Mouse (Mus musculus): ENCODE results near the gene Cep295.
"Not testable (repeated sequence)": the region's sequence is repeated elsewhere in the genome, so short reads cannot be mapped to it uniquely, and the experiment has no call there.

Gene Cep295

GRCm38 (mm10) chr9:15306398-15307119 lies 51.0 kb downstream of the Cep295 start, which contains the start of gene 4931406C07Rik:
Gene 4931406C07Rik (minus strand): TSS chr9:15306448.
- no peak for DNase-seq (ENCODE audit: low read depth, low spot score)

DNA sequence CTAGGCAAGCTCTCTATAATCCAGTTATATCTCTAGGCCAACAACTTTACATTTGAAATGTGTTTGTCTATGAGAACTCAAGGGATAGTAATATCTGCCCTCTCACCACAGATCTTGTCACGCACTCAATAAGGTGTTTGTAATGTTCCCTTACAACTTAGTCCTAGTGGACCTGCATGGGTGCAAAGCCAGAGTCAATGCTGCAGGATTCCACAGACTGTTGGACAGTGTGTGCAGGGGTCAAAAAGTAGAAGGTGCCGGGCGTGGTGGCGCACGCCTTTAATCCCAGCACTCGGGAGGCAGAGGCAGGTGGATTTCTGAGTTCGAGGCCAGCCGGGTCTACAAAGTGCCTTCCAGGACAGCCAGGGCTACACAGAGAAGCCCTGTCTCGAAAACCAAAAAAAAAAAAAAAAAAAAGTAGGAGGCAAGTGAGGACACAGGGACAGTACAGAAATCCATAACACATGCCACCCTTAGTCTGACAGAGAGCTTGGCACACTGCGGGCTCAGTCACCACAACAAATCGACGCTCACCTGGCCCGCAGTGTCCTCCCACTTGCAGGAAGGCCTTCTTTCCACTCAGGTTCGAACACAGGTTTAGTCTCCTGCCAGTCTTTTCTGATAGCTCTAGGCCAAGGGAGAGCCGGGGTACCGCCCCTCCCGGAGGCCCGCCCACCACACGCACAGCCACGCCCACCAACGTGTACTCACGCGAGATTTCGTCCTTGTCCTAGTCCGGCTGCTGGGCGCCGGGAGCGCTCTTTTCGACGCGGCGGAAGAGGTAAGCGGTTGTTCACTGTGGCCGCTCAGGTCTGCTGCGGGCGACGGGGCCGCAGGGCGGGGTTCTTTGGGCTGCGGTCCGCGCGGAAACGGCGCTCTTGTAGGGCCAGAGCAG lies 51.8 kb downstream of the Cep295 start, which contains the start of gene Taf1d:
Gene Taf1d (plus strand): TSS at position 712 of the 895 bp plus-strand sequence.
- peak; percentile 93 for DNase-seq (ENCODE audit: low read depth, low spot score)

GRCm38 (mm10) chr9:15302881-15303280 lies 54.7 kb downstream of the Cep295 start:
- DNase-seq (ENCODE audit: low read depth, low spot score) = no peak

- not testable (repeated sequence) for DNase-seq (ENCODE audit: low read depth, low spot score)
These were observed 55.6 kb downstream of the Cep295 start for GRCm38 (mm10) chr9:15302006-15302405.

DNA sequence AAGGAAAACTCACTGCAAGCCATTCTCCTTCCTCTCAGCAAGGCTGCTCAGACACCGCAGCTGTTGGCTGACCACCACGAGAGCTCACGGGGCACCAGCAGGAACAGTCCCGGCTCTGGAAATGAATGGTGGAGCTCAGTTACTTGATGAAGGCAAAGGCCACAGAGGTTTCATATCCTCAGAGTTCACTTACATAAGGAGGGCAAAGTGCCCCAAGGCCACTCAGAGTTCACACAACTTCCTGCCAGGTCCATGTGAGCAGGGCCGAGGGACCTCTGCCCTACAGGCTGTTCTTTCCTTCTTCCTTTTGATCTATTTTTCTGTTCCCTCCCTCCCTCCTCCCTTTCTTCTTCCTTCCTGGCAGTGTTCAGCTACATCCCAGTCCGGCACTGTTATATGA lies 56.2 kb downstream of the Cep295 start:
- DNase-seq (ENCODE audit: low read depth, low spot score) = no peak

GRCm38 (mm10) chr9:15300056-15300455 lies 57.5 kb downstream of the Cep295 start:
- DNase-seq (ENCODE audit: low read depth, low spot score) = no peak

DNA sequence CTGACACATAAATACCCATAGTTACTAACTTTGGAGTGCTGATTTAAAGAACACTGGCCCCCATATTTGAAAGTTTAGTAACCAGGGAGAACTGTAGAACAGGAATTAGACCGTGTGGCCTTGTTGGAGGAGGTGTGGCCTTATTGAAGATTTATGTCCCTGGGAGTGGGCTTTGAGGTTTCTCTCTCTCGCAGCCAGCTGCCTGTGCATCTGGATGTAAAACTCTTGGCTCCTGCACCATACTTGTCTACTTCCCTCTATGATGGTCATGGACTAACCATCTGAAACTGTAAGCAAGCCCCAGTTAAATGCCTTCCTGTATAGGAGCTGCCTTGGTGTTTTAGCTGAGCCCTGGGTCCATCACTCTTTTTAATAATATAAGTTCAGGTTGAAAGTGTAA lies 59.1 kb downstream of the Cep295 start:
- DNase-seq (ENCODE audit: low read depth, low spot score) = no peak

DNA sequence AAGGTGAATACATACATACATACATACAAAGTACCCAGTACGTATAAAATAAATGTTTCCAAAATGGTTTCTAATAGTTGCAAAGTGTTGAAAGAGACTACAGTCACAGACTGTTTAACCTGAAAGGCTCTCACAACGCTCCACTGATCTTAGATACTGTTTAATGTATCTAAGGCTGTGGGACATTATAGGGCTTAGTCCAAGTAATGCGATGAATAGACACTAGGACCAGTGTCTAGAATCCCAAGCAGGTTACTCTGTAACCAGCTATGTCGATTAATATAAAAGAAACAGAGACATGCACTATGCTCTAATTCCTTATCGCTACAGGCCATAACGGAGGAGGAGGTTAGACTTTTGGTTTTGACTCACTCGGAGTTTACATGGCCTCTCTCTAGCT lies 60.5 kb downstream of the Cep295 start:
- no peak for DNase-seq (ENCODE audit: low read depth, low spot score)

GRCm38 (mm10) chr9:15289251-15289650 lies 68.3 kb downstream of the Cep295 start:
- DNase-seq (ENCODE audit: low read depth, low spot score) = no peak

GRCm38 (mm10) chr9:15288402-15288801 lies 69.2 kb downstream of the Cep295 start:
- no peak for DNase-seq (ENCODE audit: low read depth, low spot score)

DNA sequence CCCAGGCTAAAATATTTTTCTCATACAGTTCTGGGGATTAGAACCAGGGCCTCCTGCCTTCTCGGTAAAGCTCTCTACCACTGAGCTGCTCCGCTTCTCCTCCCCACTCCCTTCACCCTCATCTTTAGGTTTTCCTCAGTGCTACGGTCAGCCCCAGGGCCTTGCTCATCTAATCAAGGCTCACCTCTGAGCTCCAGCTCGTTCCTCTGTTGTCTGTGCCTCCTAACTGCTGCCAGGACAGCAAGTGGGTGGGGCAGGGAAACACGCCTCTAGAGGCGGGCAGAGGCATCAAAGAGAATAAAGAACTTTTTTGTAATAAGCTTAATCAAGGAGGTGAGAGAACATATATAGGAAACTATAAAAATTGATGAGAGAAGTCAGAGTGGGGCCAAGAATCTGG lies 69.7 kb downstream of the Cep295 start:
- no peak for DNase-seq (ENCODE audit: low read depth, low spot score)

DNA sequence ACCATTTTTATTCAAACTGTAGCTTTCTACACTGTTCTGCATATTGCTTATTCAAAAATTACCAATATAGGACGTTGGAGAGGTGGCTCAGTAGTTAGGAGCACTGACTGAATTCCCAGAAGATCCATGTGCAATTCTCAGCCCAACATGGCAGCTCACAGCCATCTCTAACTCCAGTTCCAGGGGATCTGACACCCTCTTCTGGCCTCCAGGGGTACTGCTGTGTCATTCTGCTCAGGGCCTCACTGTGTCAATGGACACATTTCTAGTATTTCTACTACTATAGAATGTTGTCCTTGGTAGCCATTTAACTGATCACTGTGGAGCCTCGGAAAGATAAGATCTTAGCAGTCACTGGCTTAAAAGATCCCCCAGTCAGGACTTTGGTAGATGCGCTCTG lies 72.1 kb downstream of the Cep295 start:
- peak; percentile 34 for DNase-seq (ENCODE audit: low read depth, low spot score)

DNA sequence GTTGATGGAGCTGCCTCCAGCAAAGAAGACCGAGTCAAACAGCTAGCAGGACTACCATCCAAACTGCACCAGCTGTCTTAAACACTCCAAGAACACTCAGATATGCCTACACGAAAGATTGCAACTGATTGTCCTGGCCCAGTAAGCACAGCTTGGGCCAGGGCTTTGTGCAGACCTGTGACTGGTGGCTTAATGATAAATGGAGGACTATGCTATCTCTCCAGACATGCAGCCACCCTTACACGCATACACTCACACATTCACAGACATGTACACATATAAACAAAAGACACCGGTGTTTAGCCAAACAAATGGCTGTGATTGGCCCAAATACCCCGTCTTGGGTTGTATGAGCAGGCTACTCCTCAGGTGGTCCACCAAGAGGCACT lies 77.1 kb downstream of the Cep295 start:
- no peak for DNase-seq (ENCODE audit: low read depth, low spot score)

- peak; percentile 93 for DNase-seq (ENCODE audit: low read depth, low spot score)
These were observed 77.7 kb downstream of the Cep295 start, which contains the start of gene Med17 for GRCm38 (mm10) chr9:15279649-15280490. Gene Med17 (minus strand): TSS chr9:15279931.

DNA sequence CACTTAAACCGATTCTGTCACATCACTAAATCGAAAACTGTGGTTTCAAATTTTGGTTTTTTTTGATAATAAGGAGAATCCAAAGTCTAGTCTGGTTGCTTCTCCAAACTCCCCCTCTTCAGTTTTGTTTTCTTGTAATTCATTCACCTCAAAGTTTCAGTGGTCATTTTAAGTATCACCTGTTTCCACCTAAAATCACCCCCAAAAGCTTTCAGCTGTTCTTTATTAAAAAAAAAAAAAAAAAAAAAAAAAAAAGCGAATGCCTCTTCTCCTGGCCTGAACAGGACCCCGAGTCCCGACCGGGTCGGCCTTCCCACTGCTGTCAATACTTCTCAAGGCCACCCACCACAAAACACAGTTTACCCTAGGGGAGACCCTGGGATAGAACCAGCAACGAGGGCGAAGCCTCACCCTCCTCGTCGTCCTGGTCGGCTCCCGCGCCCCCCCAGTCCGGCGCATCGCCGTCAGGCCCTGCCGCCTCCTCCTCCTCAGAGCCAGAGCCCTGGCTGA lies 78.4 kb downstream of the Cep295 start:
- DNase-seq (ENCODE audit: low read depth, low spot score) = peak; percentile 3

GRCm38 (mm10) chr9:15278343-15278742 lies 79.2 kb downstream of the Cep295 start:
- peak; percentile 7 for DNase-seq (ENCODE audit: low read depth, low spot score)

GRCm38 (mm10) chr9:15276855-15277254 lies 80.7 kb downstream of the Cep295 start:
- DNase-seq (ENCODE audit: low read depth, low spot score) = no peak

GRCm38 (mm10) chr9:15273981-15274380 lies 83.6 kb downstream of the Cep295 start:
- no peak for DNase-seq (ENCODE audit: low read depth, low spot score)

All from 3T3-L1 (cell line).